Mouse (Mus musculus): ENCODE measurements around the gene Cyp27b1. TPM values are rescaled to one million over a fixed set of nuclear protein-coding genes. Genes with fewer than 3 reads are reported as not detected.

The Cyp27b1 gene
- polyA plus RNA-seq, 1 experiment from 2014 or later = 0.08 TPM

- Histone ChIP-seq H3K27ac (ENCODE audit: low read length) (no peak overlapping the region), H3K9me3 (replicated peaks; ENCODE audit: control insufficient read depth, low read length, poor library complexity, severe bottlenecking) (no peaks in the 10 kb centered on the region), H3K4me3 (ENCODE audit: low read depth, low read length) (0 out of 2 replicates have a peak overlapping the region, but pooled peaks have one; percentile 1), H3K27me3 (ENCODE audit: control insufficient read depth, insufficient read depth, low read depth, low read length) (peaks cover 27% of the 10 kb centered on the region), H3K36me3 (ENCODE audit: control insufficient read depth, insufficient read depth, low read length) (peaks cover 35% of the 10 kb centered on the region), H3K4me1 (ENCODE audit: control insufficient read depth, insufficient read depth, low read length) (peaks cover 12% of the 10 kb centered on the region), H3K4me2 (ENCODE audit: low read length) (peak overlapping the region; percentile 26), H3K9ac (ENCODE audit: low read depth, low read length) (0 out of 2 replicates have a peak overlapping the region, but pooled peaks have one; percentile 3)
- no peak for ATAC-seq
- WGBS = 13% methylated on average over 57 of the region's 57 CpGs
Observed at GRCm38 (mm10) chr10:127090560-127091411, 42.7 kb downstream of the Cyp27b1 start.

- H3K9ac ChIP-seq (ENCODE audit: low read depth, low read length) = peak overlapping the region; percentile 3; the same call in 1 of the 2 replicates
- peaks cover 27% of the 10 kb centered on the region for H3K27me3 ChIP-seq (ENCODE audit: control insufficient read depth, insufficient read depth, low read depth, low read length)
- no peaks in the 10 kb centered on the region for H3K9me3 ChIP-seq (replicated peaks; ENCODE audit: control insufficient read depth, low read length, poor library complexity, severe bottlenecking)
- peaks cover 42% of the 10 kb centered on the region for H3K36me3 ChIP-seq (ENCODE audit: control insufficient read depth, insufficient read depth, low read length)
- peak; percentile 18 for ATAC-seq
- 0 out of 2 replicates have a peak overlapping the region, but pooled peaks have one; percentile 1 for H3K4me3 ChIP-seq (ENCODE audit: low read depth, low read length)
- no peak overlapping the region for H3K27ac ChIP-seq (ENCODE audit: low read length)
- 14% methylated on average over 47 of the region's 51 CpGs for WGBS
- H3K4me2 ChIP-seq (ENCODE audit: low read length) = peak overlapping the region; percentile 26
- H3K4me1 ChIP-seq (ENCODE audit: control insufficient read depth, insufficient read depth, low read length) = peaks cover 12% of the 10 kb centered on the region
Observed at GRCm38 (mm10) chr10:127091507-127092396, 43.7 kb downstream of the Cyp27b1 start.

- no peak overlapping the region for H3K27ac ChIP-seq (ENCODE audit: low read length)
- no peak for ATAC-seq
- peaks cover 24% of the 10 kb centered on the region for H3K27me3 ChIP-seq (ENCODE audit: control insufficient read depth, insufficient read depth, low read depth, low read length)
- no peak overlapping the region for H3K4me2 ChIP-seq (ENCODE audit: low read length)
- WGBS = 49% methylated on average over 4 of the region's 4 CpGs
- H3K9me3 ChIP-seq (replicated peaks; ENCODE audit: control insufficient read depth, low read length, poor library complexity, severe bottlenecking) = no peaks in the 10 kb centered on the region
- H3K4me3 ChIP-seq (ENCODE audit: low read depth, low read length) = no peak overlapping the region
- peaks cover 36% of the 10 kb centered on the region for H3K36me3 ChIP-seq (ENCODE audit: control insufficient read depth, insufficient read depth, low read length)
- peaks cover 12% of the 10 kb centered on the region for H3K4me1 ChIP-seq (ENCODE audit: control insufficient read depth, insufficient read depth, low read length)
- H3K9ac ChIP-seq (ENCODE audit: low read depth, low read length) = no peak overlapping the region
Observed at GRCm38 (mm10) chr10:127092742-127093141, 44.7 kb downstream of the Cyp27b1 start.

DNA sequence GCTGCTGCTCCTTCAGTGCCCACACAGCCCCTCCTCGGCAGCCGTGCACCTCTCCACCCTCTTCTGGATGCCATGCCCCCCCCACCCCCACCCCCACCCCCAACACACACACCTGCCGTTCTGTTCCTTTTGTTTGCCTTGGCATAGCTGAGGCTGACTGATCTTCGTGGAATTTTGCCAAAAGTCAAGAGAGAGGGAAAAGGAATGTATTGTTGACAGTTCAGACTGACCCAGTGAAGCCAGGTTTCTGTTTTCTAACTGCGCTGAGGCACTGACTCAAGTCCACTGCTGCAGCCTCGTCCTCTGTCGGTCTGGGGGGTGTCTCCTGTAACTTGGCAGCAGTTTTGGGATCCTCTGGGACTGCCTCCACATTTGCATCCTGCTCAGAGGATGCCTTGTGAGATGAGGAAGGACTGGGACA lies 46.3 kb downstream of the Cyp27b1 start:
- no peak overlapping the region for H3K4me2 ChIP-seq (ENCODE audit: low read length)
- peaks cover 12% of the 10 kb centered on the region for H3K4me1 ChIP-seq (ENCODE audit: control insufficient read depth, insufficient read depth, low read length)
- 0 out of 2 replicates have a peak overlapping the region, but pooled peaks have one; percentile 21 for H3K9ac ChIP-seq (ENCODE audit: low read depth, low read length)
- no peak overlapping the region for H3K4me3 ChIP-seq (ENCODE audit: low read depth, low read length)
- H3K27ac ChIP-seq (ENCODE audit: low read length) = peak overlapping the region; percentile 54
- H3K9me3 ChIP-seq (replicated peaks; ENCODE audit: control insufficient read depth, low read length, poor library complexity, severe bottlenecking) = no peaks in the 10 kb centered on the region
- H3K27me3 ChIP-seq (ENCODE audit: control insufficient read depth, insufficient read depth, low read depth, low read length) = peaks cover 13% of the 10 kb centered on the region
- 43% methylated on average over 7 of the region's 7 CpGs for WGBS
- peak; percentile 4; the same call in 1 of the 2 replicates for ATAC-seq
- H3K36me3 ChIP-seq (ENCODE audit: control insufficient read depth, insufficient read depth, low read length) = peaks cover 42% of the 10 kb centered on the region

- Histone ChIP-seq H3K9me3 (replicated peaks; ENCODE audit: control insufficient read depth, low read length, poor library complexity, severe bottlenecking) (no peaks in the 10 kb centered on the region), H3K36me3 (ENCODE audit: control insufficient read depth, insufficient read depth, low read length) (peaks cover 34% of the 10 kb centered on the region), H3K4me1 (ENCODE audit: control insufficient read depth, insufficient read depth, low read length) (peaks cover 5% of the 10 kb centered on the region; the same call in 1 of the 2 replicates), H3K4me2 (ENCODE audit: low read length) (no peak overlapping the region), H3K27me3 (ENCODE audit: control insufficient read depth, insufficient read depth, low read depth, low read length) (no peaks in the 10 kb centered on the region), H3K9ac (ENCODE audit: low read depth, low read length) (no peak overlapping the region), H3K4me3 (ENCODE audit: low read depth, low read length) (no peak overlapping the region), H3K27ac (ENCODE audit: low read length) (no peak overlapping the region)
- WGBS = 77% methylated on average over 20 of the region's 20 CpGs
- no peak for ATAC-seq
Observed at GRCm38 (mm10) chr10:127098514-127098913, 50.5 kb downstream of the Cyp27b1 start.

DNA sequence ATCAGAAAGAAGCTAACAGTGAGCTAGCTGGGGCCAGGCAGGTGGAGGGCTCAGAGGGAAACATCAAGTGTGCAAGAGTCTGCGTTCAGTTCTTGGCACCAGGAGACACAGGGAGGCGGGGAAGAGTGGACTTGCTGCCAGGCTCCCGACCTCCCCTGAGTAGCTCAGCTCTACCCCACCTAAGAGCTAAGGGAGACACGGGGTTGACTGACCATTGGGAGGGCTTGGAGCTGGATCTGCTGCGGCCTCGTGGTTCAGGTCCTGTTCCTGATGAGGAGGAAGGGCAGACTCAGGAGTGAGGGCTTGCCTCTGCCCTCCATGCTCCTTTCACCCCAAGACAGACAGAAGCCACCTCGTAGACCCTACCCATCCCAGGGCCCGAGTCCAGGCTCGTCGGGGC lies 51.1 kb downstream of the Cyp27b1 start:
- no peak overlapping the region for H3K27ac ChIP-seq (ENCODE audit: low read length)
- peaks cover 34% of the 10 kb centered on the region for H3K36me3 ChIP-seq (ENCODE audit: control insufficient read depth, insufficient read depth, low read length)
- H3K27me3 ChIP-seq (ENCODE audit: control insufficient read depth, insufficient read depth, low read depth, low read length) = no peaks in the 10 kb centered on the region
- no peak for ATAC-seq
- no peak overlapping the region for H3K4me2 ChIP-seq (ENCODE audit: low read length)
- no peaks in the 10 kb centered on the region for H3K9me3 ChIP-seq (replicated peaks; ENCODE audit: control insufficient read depth, low read length, poor library complexity, severe bottlenecking)
- H3K9ac ChIP-seq (ENCODE audit: low read depth, low read length) = no peak overlapping the region
- peaks cover 5% of the 10 kb centered on the region; the same call in 1 of the 2 replicates for H3K4me1 ChIP-seq (ENCODE audit: control insufficient read depth, insufficient read depth, low read length)
- 91% methylated on average over 10 of the region's 10 CpGs for WGBS
- no peak overlapping the region for H3K4me3 ChIP-seq (ENCODE audit: low read depth, low read length)

- H3K9me3 ChIP-seq (replicated peaks; ENCODE audit: control insufficient read depth, low read length, poor library complexity, severe bottlenecking) = no peaks in the 10 kb centered on the region
- peaks cover 2% of the 10 kb centered on the region; the same call in 1 of the 2 replicates for H3K4me1 ChIP-seq (ENCODE audit: control insufficient read depth, insufficient read depth, low read length)
- H3K27ac ChIP-seq (ENCODE audit: low read length) = no peak overlapping the region
- H3K4me3 ChIP-seq (ENCODE audit: low read depth, low read length) = no peak overlapping the region
- 94% methylated on average over 14 of the region's 15 CpGs for WGBS
- H3K27me3 ChIP-seq (ENCODE audit: control insufficient read depth, insufficient read depth, low read depth, low read length) = no peaks in the 10 kb centered on the region
- no peak overlapping the region for H3K4me2 ChIP-seq (ENCODE audit: low read length)
- ATAC-seq = no peak
- peaks cover 34% of the 10 kb centered on the region for H3K36me3 ChIP-seq (ENCODE audit: control insufficient read depth, insufficient read depth, low read length)
- no peak overlapping the region for H3K9ac ChIP-seq (ENCODE audit: low read depth, low read length)
Observed at GRCm38 (mm10) chr10:127099868-127100267, 51.8 kb downstream of the Cyp27b1 start.

- Histone ChIP-seq H3K4me3 (ENCODE audit: low read depth, low read length) (no peak overlapping the region), H3K9ac (ENCODE audit: low read depth, low read length) (no peak overlapping the region), H3K9me3 (replicated peaks; ENCODE audit: control insufficient read depth, low read length, poor library complexity, severe bottlenecking) (no peaks in the 10 kb centered on the region), H3K27ac (ENCODE audit: low read length) (no peak overlapping the region), H3K27me3 (ENCODE audit: control insufficient read depth, insufficient read depth, low read depth, low read length) (no peaks in the 10 kb centered on the region), H3K4me2 (ENCODE audit: low read length) (no peak overlapping the region), H3K4me1 (ENCODE audit: control insufficient read depth, insufficient read depth, low read length) (no peaks in the 10 kb centered on the region), H3K36me3 (ENCODE audit: control insufficient read depth, insufficient read depth, low read length) (peaks cover 34% of the 10 kb centered on the region)
- 93% methylated on average over 8 of the region's 8 CpGs for WGBS
- no peak for ATAC-seq
Observed at GRCm38 (mm10) chr10:127100414-127100813, 52.4 kb downstream of the Cyp27b1 start.
